Mouse (Mus musculus) neural tube, embryonic 11.5 days (tissue): ENCODE measurements around the gene 2310022A10Rik. TPM values are rescaled to one million over a fixed set of nuclear protein-coding genes. Genes with fewer than 3 reads are reported as not detected.

ENCODE experiments used
- ATAC-seq: fragments of 200-750 bp; cut with Nextera tagmentation; 2 replicates; pipeline ENCODE4 v1.8.0; 2017; ENCODE audit warnings: moderate number of reproducible peaks, mild to moderate bottlenecking, moderate TSS enrichment, moderate library complexity; ENCODE audit not compliant: insufficient read depth, low FRiP score, low TSS enrichment
- DNase-seq: peaks from one replicate; pipeline ENCODE4 v3.0.0-alpha.2; 2015; ENCODE audit warnings: low spot score
- H3K27ac ChIP-seq: fragments of 300-500 bp; sonication (generic); 2 replicates; pipeline ENCODE4 v1.5.1; 2014; ENCODE audit warnings: low read depth, mild to moderate bottlenecking, low read length
- H3K27me3 ChIP-seq: fragments of 300-500 bp; sonication (generic); 2 replicates; pipeline ENCODE4 v1.6.1; 2014; ENCODE audit warnings: mild to moderate bottlenecking, low read length, mixed read lengths; ENCODE audit not compliant: control insufficient read depth, insufficient read depth
- H3K36me3 ChIP-seq: fragments of 300-500 bp; sonication (generic); 2 replicates; pipeline ENCODE4 v1.6.1; 2014; ENCODE audit warnings: mild to moderate bottlenecking, low read length, moderate library complexity, mixed read lengths; ENCODE audit not compliant: control insufficient read depth, insufficient read depth
- H3K4me1 ChIP-seq: fragments of 300-500 bp; sonication (generic); 2 replicates; pipeline ENCODE4 v1.6.1; 2014; ENCODE audit warnings: low read length, mixed read lengths; ENCODE audit not compliant: control insufficient read depth, insufficient read depth
- H3K4me2 ChIP-seq: fragments of 300-500 bp; sonication (generic); 2 replicates; pipeline ENCODE4 v1.6.1; 2014; ENCODE audit warnings: low read depth, mild to moderate bottlenecking, moderate library complexity
- H3K4me3 ChIP-seq: fragments of 300-500 bp; sonication (generic); 2 replicates; pipeline ENCODE4 v1.5.1; 2014; ENCODE audit warnings: low read depth, low read length
- H3K9ac ChIP-seq: fragments of 300-500 bp; sonication (generic); 2 replicates; pipeline ENCODE4 v1.6.1; 2014; ENCODE audit warnings: mild to moderate bottlenecking, low read length
- H3K9me3 ChIP-seq: fragments of 300-500 bp; sonication (generic); 2 replicates; pipeline ENCODE4 v1.6.1; 2016; ENCODE audit warnings: low read length; ENCODE audit not compliant: control insufficient read depth
- WGBS: fragments of 180-500 bp; shearing (Covaris S2); extraction: QIAGEN DNeasy Blood & Tissue Kit; methylation state at CpG from one replicate; pipeline ENCODE4 v1.1.7; 2014; 5-methylcytosine and 5-hydroxymethylcytosine counted together
- polyA plus RNA-seq: library from polyadenylated mRNA; unstranded; fragments of >200 nt; fragmentation: Nextera tagmentation; extraction: Ambion mirVana; gene quantifications from 2 replicates; pipeline ENCODE4 v1.2.1, GENCODE M21; 2014

2310022A10Rik gene
- polyA plus RNA-seq, 1 experiment from 2014 or later: 28.9 TPM

DNA sequence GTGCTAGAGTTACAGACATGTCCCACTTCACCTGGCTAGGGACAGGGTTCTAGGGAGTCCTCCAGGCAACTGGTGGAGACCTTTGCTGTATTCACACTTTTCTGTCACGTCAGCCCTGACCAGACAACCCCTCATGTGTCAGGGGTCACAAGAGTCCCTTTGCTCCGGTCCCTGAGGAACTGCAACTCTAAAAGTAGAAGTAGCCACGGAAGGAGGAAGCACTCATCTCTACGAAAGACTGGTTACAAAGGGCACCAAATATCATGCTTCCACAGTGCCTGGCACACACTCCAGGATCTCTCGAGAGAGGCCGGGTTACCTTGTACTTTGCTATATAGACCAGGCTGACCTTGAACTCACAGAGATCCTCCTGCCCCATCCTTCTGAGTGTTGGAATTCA, 16.4 kb upstream of the 2310022A10Rik start:
- Histone ChIP-seq H3K27ac (no peak overlapping the region), H3K27me3 (no peaks in the 10 kb centered on the region), H3K36me3 (peaks cover 9% of the 10 kb centered on the region), H3K9ac (no peak overlapping the region), H3K4me3 (no peak overlapping the region), H3K4me2 (no peak overlapping the region), H3K9me3 (no peaks in the 10 kb centered on the region), H3K4me1 (no peaks in the 10 kb centered on the region)
- 88% methylated on average over 6 of the region's 6 CpGs for WGBS
- DNase-seq (no peak), ATAC-seq (no peak)

DNA sequence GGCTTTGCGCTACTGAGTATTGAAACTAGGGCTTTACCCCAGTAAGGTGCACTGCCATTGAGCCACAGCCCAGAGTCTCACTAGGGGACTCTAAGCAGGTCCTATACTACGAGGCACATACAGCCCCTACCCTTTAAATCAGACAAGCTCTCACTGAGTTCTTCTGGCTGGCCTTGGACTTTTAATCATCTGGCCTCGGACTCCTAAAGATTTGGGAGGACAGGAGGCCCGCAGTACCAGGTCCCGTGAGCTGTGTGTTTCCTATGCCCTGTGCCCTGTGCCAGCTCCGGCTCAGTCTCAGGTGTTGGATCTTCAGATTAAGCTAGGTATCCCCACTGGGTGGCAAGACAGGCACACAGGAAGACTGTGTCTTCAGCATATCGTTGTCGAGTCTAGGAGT, 15.0 kb upstream of the 2310022A10Rik start:
- H3K9me3 ChIP-seq: no peaks in the 10 kb centered on the region
- H3K4me2 ChIP-seq: no peak overlapping the region
- peaks cover 7% of the 10 kb centered on the region for H3K36me3 ChIP-seq
- ATAC-seq (no peak), DNase-seq (no peak)
- no peak overlapping the region for H3K27ac ChIP-seq
- no peaks in the 10 kb centered on the region for H3K4me1 ChIP-seq
- no peak overlapping the region for H3K9ac ChIP-seq
- no peak overlapping the region for H3K4me3 ChIP-seq
- no peaks in the 10 kb centered on the region for H3K27me3 ChIP-seq
- 83% methylated on average over 8 of the region's 8 CpGs for WGBS

DNA sequence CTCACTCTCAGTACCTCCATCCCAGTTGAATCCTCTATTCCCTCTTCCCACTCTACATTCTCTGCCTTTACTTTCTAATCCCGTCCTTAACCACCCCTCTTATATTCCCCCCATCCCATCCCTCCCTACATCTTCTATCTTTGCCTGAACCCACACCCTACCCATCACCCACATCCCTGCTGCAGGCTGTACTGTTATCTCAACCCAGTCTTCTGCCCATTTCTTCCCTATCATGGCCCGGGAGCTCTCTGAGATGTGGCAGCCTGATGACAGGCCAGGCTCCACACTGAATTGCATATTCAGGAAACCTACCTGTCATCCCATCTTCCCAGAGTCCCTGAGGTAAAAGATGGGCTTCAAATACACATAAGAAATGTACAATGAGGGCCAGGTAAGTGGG, 14.2 kb upstream of the 2310022A10Rik start:
- DNase-seq: no peak
- no peak overlapping the region for H3K4me3 ChIP-seq
- no peak for ATAC-seq
- H3K9ac ChIP-seq: no peak overlapping the region
- no peaks in the 10 kb centered on the region for H3K27me3 ChIP-seq
- H3K4me2 ChIP-seq: no peak overlapping the region
- 94% methylated on average over 2 of the region's 2 CpGs for WGBS
- H3K27ac ChIP-seq: no peak overlapping the region
- H3K9me3 ChIP-seq: no peaks in the 10 kb centered on the region
- peaks cover 7% of the 10 kb centered on the region for H3K36me3 ChIP-seq
- H3K4me1 ChIP-seq: no peaks in the 10 kb centered on the region

DNA sequence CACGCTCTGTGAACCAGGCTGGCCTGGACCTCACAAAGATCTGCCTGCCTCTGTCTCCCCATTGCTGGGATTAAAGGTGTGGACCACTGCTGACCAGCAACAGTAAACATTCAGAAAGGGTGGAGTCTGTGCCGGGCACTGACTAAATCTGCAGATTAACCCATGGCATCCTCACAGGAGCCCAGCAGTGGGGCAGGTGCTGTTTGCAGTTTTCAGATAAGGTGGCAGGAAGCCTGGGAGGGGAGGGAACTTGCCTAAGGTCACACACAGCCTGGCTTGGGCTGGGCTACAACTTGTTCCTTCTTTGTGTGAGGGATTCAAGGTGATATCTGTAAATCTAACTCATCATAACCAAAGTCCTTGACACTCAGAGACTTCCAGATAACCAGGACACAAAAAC, 12.5 kb upstream of the 2310022A10Rik start:
- WGBS: 78% methylated on average over 2 of the region's 2 CpGs

DNA sequence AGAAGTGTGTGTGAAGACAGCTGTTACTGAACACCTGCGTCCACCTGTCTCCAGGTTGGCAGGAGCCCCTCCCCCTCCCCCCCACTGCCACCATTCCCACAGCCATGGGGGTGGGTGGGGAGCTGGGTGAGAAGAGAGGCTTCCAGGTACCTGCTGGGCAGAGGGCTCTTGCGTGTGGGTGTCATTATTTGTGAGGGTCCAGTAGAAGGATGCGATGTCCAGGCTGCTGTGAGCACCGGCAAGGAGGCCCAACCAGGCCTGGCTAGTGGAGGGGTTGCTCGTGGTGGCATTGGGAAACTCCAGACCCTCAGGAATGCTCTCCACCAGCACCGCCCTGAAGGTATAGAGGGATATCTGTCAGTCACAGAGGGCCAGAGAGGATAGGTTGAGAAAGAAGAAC, 12.1 kb upstream of the 2310022A10Rik start:
- Histone ChIP-seq H3K9me3 (no peaks in the 10 kb centered on the region), H3K4me2 (no peak overlapping the region), H3K27ac (no peak overlapping the region), H3K4me3 (no peak overlapping the region), H3K36me3 (peaks cover 7% of the 10 kb centered on the region), H3K4me1 (no peaks in the 10 kb centered on the region), H3K9ac (no peak overlapping the region), H3K27me3 (no peaks in the 10 kb centered on the region)
- 85% methylated on average over 6 of the region's 6 CpGs for WGBS
- ATAC-seq (no peak), DNase-seq (no peak)

More for the DNA sequence above, 12.5 kb upstream of the 2310022A10Rik start:
- no peak overlapping the region for H3K4me2 ChIP-seq
- no peak overlapping the region for H3K4me3 ChIP-seq
- H3K27ac ChIP-seq: no peak overlapping the region
- H3K9me3 ChIP-seq: no peaks in the 10 kb centered on the region
- H3K36me3 ChIP-seq: peaks cover 7% of the 10 kb centered on the region
- H3K9ac ChIP-seq: no peak overlapping the region
- no peaks in the 10 kb centered on the region for H3K27me3 ChIP-seq
- H3K4me1 ChIP-seq: no peaks in the 10 kb centered on the region
- ATAC-seq: no peak
- no peak for DNase-seq

DNA sequence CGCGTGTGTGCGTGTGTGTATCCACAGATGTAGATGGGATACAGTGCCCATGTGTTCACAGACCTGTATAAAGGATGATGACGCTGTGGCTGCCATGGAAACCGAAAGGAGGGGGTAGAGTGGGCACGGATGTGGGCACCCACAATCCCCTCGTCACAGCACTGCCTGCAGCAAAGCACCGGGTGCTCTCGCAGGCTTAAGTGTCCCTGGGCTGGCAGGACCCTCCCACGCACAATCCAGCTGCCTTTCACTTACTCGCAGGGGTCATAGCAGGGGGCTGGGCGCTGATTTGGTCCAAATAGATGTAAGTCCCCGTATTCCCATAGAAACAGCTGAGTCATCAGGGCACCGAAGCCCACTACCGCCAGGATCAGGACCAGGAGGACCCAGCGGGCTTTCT, 11.6 kb upstream of the 2310022A10Rik start:
- DNase-seq (no peak), ATAC-seq (no peak)
- 80% methylated on average over 16 of the region's 16 CpGs for WGBS
- Histone ChIP-seq H3K27me3 (no peaks in the 10 kb centered on the region), H3K9ac (no peak overlapping the region), H3K36me3 (peaks cover 3% of the 10 kb centered on the region), H3K4me1 (no peaks in the 10 kb centered on the region), H3K4me2 (no peak overlapping the region), H3K9me3 (no peaks in the 10 kb centered on the region), H3K27ac (no peak overlapping the region), H3K4me3 (no peak overlapping the region)

DNA sequence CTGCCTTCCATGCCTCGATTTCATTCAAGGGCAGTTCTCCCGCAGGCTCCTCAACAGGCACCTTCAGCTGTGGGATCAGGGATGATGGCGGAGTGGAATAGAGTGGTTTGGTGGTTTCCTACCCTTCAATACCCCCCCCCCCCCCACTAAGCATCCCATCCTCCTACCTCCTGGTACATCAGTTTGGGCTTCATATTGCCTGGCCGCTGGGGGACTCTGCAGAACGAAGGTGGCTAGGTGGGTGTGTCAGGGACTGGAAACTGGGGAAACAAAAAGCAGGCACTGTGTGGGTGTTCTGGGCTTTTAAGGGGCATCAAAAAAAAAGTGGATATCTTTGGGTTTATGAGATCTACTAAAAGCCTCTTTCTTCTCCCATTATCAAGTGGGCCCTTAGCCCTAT, 11.1 kb upstream of the 2310022A10Rik start:
- no peak overlapping the region for H3K27ac ChIP-seq
- H3K4me3 ChIP-seq: peak overlapping the region; percentile 43
- 59% methylated on average over 5 of the region's 5 CpGs for WGBS

DNA sequence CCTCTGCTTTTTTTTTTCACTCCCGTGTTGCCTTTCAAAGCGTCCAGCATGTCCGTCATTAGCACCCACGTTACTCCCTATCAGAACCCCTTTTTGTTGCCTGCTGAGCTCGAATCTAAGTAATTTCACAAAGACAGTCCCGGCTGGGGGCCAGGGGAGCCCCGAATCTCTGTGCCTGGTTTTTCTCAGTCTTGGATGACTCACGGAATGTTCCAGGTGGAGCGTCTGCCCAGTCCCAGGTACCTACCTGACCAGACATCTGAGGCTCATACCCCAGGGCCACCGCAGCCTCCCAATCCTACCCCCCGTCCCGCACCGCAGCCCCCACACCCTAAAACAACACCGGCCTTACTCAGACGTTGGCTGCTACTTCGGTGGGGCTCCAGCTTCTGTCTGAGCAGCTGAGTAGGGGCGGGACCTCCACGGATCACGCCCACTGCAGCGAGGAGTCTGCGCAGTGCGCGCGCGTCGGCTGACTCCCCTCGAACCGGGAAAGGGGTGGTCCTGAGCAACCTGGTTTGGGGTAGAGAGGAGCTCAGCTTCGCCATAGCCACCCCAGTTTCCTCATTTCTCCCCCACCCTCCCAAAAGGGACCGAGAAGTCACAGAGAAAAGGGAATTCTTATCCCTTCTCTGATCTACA, 10.5 kb upstream of the 2310022A10Rik start:
- 2% methylated on average over 30 of the region's 30 CpGs for WGBS
- ATAC-seq: peak; percentile 89
- Histone ChIP-seq H3K4me2 (peak overlapping the region; percentile 56), H3K9me3 (no peaks in the 10 kb centered on the region), H3K9ac (peak overlapping the region; percentile 62), H3K36me3 (peaks cover under 1% of the 10 kb centered on the region; the same call in 1 of the 2 replicates), H3K27me3 (no peaks in the 10 kb centered on the region), H3K27ac (no peak overlapping the region), H3K4me3 (peak overlapping the region; percentile 43), H3K4me1 (no peaks in the 10 kb centered on the region)
- DNase-seq: peak; percentile 87

More for the DNA sequence above, 11.1 kb upstream of the 2310022A10Rik start:
- peaks cover 2% of the 10 kb centered on the region; the same call in 1 of the 2 replicates for H3K36me3 ChIP-seq
- no peaks in the 10 kb centered on the region for H3K4me1 ChIP-seq
- H3K9ac ChIP-seq: peak overlapping the region; percentile 62; the same call in 1 of the 2 replicates
- no peak for ATAC-seq
- H3K9me3 ChIP-seq: no peaks in the 10 kb centered on the region
- DNase-seq: no peak
- H3K27me3 ChIP-seq: no peaks in the 10 kb centered on the region
- peak overlapping the region; percentile 56 for H3K4me2 ChIP-seq

DNA sequence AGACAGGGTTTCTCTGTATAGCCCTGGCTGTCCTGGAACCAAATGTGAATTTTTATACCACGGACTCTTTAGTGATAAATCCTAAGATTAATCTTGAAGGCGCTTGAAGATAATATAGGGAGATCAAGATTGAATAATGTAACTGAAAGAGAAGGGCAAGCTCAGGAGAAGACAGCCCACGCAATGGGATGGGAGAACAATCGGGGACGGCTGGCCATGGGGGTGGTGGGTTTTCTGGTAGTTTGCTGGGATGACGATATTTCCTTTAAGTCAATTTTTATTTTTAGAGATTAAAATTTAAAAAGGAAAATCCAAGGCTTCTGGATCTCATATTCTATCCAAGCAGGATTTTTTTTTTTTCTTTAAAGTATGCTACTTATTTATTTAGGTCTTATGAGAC, 10.0 kb upstream of the 2310022A10Rik start:
- ATAC-seq: 0 out of 2 replicates have a peak, but pooled peaks have one; percentile 13

More for the DNA sequence above, 10.0 kb upstream of the 2310022A10Rik start:
- no peak for DNase-seq
- H3K9ac ChIP-seq: no peak overlapping the region
- no peaks in the 10 kb centered on the region for H3K27me3 ChIP-seq
- no peaks in the 10 kb centered on the region for H3K9me3 ChIP-seq
- H3K27ac ChIP-seq: no peak overlapping the region
- H3K36me3 ChIP-seq: no peaks in the 10 kb centered on the region; the same call in 1 of the 2 replicates
- H3K4me1 ChIP-seq: no peaks in the 10 kb centered on the region
- peak overlapping the region; percentile 43; the same call in 1 of the 2 replicates for H3K4me3 ChIP-seq
- H3K4me2 ChIP-seq: peak overlapping the region; percentile 56
- WGBS: 56% methylated on average over 6 of the region's 6 CpGs
